Comparison of ENCODE assay signal across 8 mouse cellular contexts in genomic region chr10:115313641-115314286, GRCm38 (mm10). TPM values are rescaled to one million over a fixed set of nuclear protein-coding genes. Genes with fewer than 3 reads are reported as not detected.
A peak's percentile ranks its signal among the peaks of the same experiment; 100 is the strongest.
DNase-seq lines count a peak whose midpoint lies in the region; ATAC-seq and TF ChIP-seq lines count a peak whose summit lies in the region.

No protein-coding gene starts in this region.

- peak overlapping the region; percentile 30; the same call in 1 of the 2 replicates for H3K9ac ChIP-seq in lung, postnatal 0 days (replicated peaks; ENCODE audit: low read depth)
- H3K9ac ChIP-seq in forebrain, postnatal 0 days = peak overlapping the region; percentile 97
- no peak overlapping the region for H3K9ac ChIP-seq in limb, embryonic 11.5 days (ENCODE audit: low read length)
- H3K9ac ChIP-seq in stomach, embryonic 14.5 days (replicated peaks; ENCODE audit: low read depth, low read length) = peak overlapping the region; percentile 84; the same call in 1 of the 2 replicates

- peak overlapping the region; percentile 98; the same call in 1 of the 2 replicates for H3K27ac ChIP-seq in lung, postnatal 0 days (ENCODE audit: low read length)
- H3K27ac ChIP-seq in forebrain, postnatal 0 days (ENCODE audit: low read depth, low read length) = no peak overlapping the region
- no peak overlapping the region for H3K27ac ChIP-seq in limb, embryonic 11.5 days (replicated peaks; ENCODE audit: low read depth, low read length)
- no peak overlapping the region for H3K27ac ChIP-seq in stomach, embryonic 14.5 days (ENCODE audit: low read length)

- TF ChIP-seq EP300 in lung, postnatal 0 days (IDR thresholded peaks at IDR 0.05) = no peak

- WGBS in lung, postnatal 0 days = 69% methylated on average over 14 of the region's 14 CpGs
- WGBS in forebrain, postnatal 0 days = 58% methylated on average over 14 of the region's 14 CpGs
- 81% methylated on average over 14 of the region's 14 CpGs for WGBS in limb, embryonic 11.5 days
- whole genome bisulfite sequencing in stomach, embryonic 14.5 days = 74% methylated on average over 14 of the region's 14 CpGs

- no peak for DNase-seq in lung, postnatal 0 days (ENCODE audit: low spot score)
- no peak for DNase-seq in lung, postnatal 10 days
- no peak for DNase-seq in forebrain, postnatal 0 days
- DNase-seq in limb, embryonic 11.5 days (ENCODE audit: low spot score) = no peak
- DNase-seq in right cerebral cortex, adult 2 months (ENCODE audit: low spot score in 2 of 2) = no peak
- DNase-seq in cerebellum, adult 11 months = no peak
- no peak for DNase-seq in spleen, postnatal 14 days (ENCODE audit: low spot score in 2 of 2)

- peaks cover 15% of the 10 kb centered on the region; the same call in 1 of the 2 replicates for H3K4me1 ChIP-seq in lung, postnatal 0 days (ENCODE audit: insufficient read depth, low read depth, low read length)
- peaks cover 14% of the 10 kb centered on the region for H3K4me1 ChIP-seq in forebrain, postnatal 0 days (ENCODE audit: insufficient read depth)
- no peaks in the 10 kb centered on the region for H3K4me1 ChIP-seq in limb, embryonic 11.5 days (ENCODE audit: control insufficient read depth, insufficient read depth, low read length)
- peaks cover 20% of the 10 kb centered on the region; the same call in 1 of the 2 replicates for H3K4me1 ChIP-seq in stomach, embryonic 14.5 days (ENCODE audit: control insufficient read depth, insufficient read depth, low read length)

- H3K4me3 ChIP-seq in lung, postnatal 0 days (ENCODE audit: low read depth, low read length) = peak overlapping the region; percentile 92
- peak overlapping the region; percentile 97 for H3K4me3 ChIP-seq in forebrain, postnatal 0 days (ENCODE audit: low read depth, low read length)
- peak overlapping the region; percentile 79; the same call in 1 of the 2 replicates for H3K4me3 ChIP-seq in limb, embryonic 11.5 days (ENCODE audit: low read depth, low read length)
- H3K4me3 ChIP-seq in stomach, embryonic 14.5 days (ENCODE audit: low read depth, low read length) = peak overlapping the region; percentile 93

- no peaks in the 10 kb centered on the region for H3K36me3 ChIP-seq in lung, postnatal 0 days (ENCODE audit: insufficient read depth, low read length)
- H3K36me3 ChIP-seq in forebrain, postnatal 0 days (ENCODE audit: insufficient read depth) = no peaks in the 10 kb centered on the region
- H3K36me3 ChIP-seq in limb, embryonic 11.5 days (ENCODE audit: control insufficient read depth, insufficient read depth, low read length) = no peaks in the 10 kb centered on the region
- no peaks in the 10 kb centered on the region for H3K36me3 ChIP-seq in stomach, embryonic 14.5 days (ENCODE audit: control insufficient read depth, insufficient read depth, low read length)

- TF ChIP-seq CTCF in lung, postnatal 0 days (IDR thresholded peaks at IDR 0.05) = no peak
- TF ChIP-seq CTCF in forebrain, postnatal 0 days (IDR thresholded peaks at IDR 0.05; ENCODE audit: low read depth) = no peak

- ATAC-seq in lung, postnatal 0 days = no peak
- ATAC-seq in forebrain, postnatal 0 days = no peak
- ATAC-seq in limb, embryonic 11.5 days (ENCODE audit: insufficient number of reproducible peaks, low FRiP score, low TSS enrichment, low read depth) = no peak
- no peak for ATAC-seq in stomach, embryonic 14.5 days (ENCODE audit: insufficient number of reproducible peaks, insufficient read depth, low FRiP score, low read depth)

- no peaks in the 10 kb centered on the region for H3K9me3 ChIP-seq in lung, postnatal 0 days (ENCODE audit: low read length)
- H3K9me3 ChIP-seq in forebrain, postnatal 0 days (ENCODE audit: low read length) = no peaks in the 10 kb centered on the region
- H3K9me3 ChIP-seq in limb, embryonic 11.5 days (ENCODE audit: control insufficient read depth, low read length) = no peaks in the 10 kb centered on the region
- no peaks in the 10 kb centered on the region for H3K9me3 ChIP-seq in stomach, embryonic 14.5 days (ENCODE audit: control insufficient read depth, low read depth, low read length)

- H3K4me2 ChIP-seq in lung, postnatal 0 days (replicated peaks; ENCODE audit: low read depth, low read length) = peak overlapping the region; percentile 76
- peak overlapping the region; percentile 62 for H3K4me2 ChIP-seq in forebrain, postnatal 0 days (ENCODE audit: low read depth)
- peak overlapping the region; percentile 86 for H3K4me2 ChIP-seq in limb, embryonic 11.5 days (ENCODE audit: low read depth, severe bottlenecking)
- H3K4me2 ChIP-seq in stomach, embryonic 14.5 days (replicated peaks; ENCODE audit: low read depth, low read length) = peak overlapping the region; percentile 52

- no peaks in the 10 kb centered on the region for H3K27me3 ChIP-seq in lung, postnatal 0 days (replicated peaks; ENCODE audit: insufficient read depth, low read length)
- H3K27me3 ChIP-seq in forebrain, postnatal 0 days (ENCODE audit: insufficient read depth, low read length) = no peaks in the 10 kb centered on the region
- H3K27me3 ChIP-seq in limb, embryonic 11.5 days (ENCODE audit: control insufficient read depth, insufficient read depth, low read length) = no peaks in the 10 kb centered on the region
- no peaks in the 10 kb centered on the region for H3K27me3 ChIP-seq in stomach, embryonic 14.5 days (ENCODE audit: control insufficient read depth, insufficient read depth, low read length)

RNA-seq across cellular contexts. Expression of gene Rab21, which starts 1.6 kb away (rescaled TPM):
- 9.1 and 10.1 TPM in 2 replicates for polyA plus RNA-seq in lung, postnatal 0 days (2015; fragmentation: Nextera tagmentation; extraction: Ambion mirVana)
- 31.2 and 34.7 TPM in 2 replicates for total RNA-seq in forebrain, postnatal 0 days (2014; rRNA removed)
- 10.7 and 14.8 TPM in 2 replicates for polyA plus RNA-seq in forebrain, postnatal 0 days (2015; fragmentation: Nextera tagmentation; extraction: Ambion mirVana)
- 6.6 and 12.0 TPM in 2 replicates for polyA plus RNA-seq in limb, embryonic 11.5 days (2014; fragmentation: Nextera tagmentation; extraction: Ambion mirVana)
- 8.0 and 9.0 TPM in 2 replicates for polyA plus RNA-seq in stomach, embryonic 14.5 days (2014; fragmentation: Nextera tagmentation; extraction: Ambion mirVana)

RNA-seq across cellular contexts. Expression of gene Tmem19, which starts 48.5 kb away (rescaled TPM):
- polyA plus RNA-seq in lung, postnatal 0 days (2015; fragmentation: Nextera tagmentation; extraction: Ambion mirVana) = 26.0 and 31.1 TPM in 2 replicates
- 30.5 and 36.0 TPM in 2 replicates for total RNA-seq in forebrain, postnatal 0 days (2014; rRNA removed)
- polyA plus RNA-seq in forebrain, postnatal 0 days (2015; fragmentation: Nextera tagmentation; extraction: Ambion mirVana) = 29.1 and 38.8 TPM in 2 replicates
- 25.8 and 28.2 TPM in 2 replicates for polyA plus RNA-seq in limb, embryonic 11.5 days (2014; fragmentation: Nextera tagmentation; extraction: Ambion mirVana)
- polyA plus RNA-seq in stomach, embryonic 14.5 days (2014; fragmentation: Nextera tagmentation; extraction: Ambion mirVana) = 32.4 and 40.3 TPM in 2 replicates
